Mouse (Mus musculus) forebrain, embryonic 15.5 days (tissue): ENCODE results near the gene Synm. TPM values are rescaled to one million over a fixed set of nuclear protein-coding genes. Genes with fewer than 3 reads are reported as not detected.
A peak's percentile ranks its signal among the peaks of the same experiment; 100 is the strongest.

Experiments used
- ATAC-seq: fragments of 200-750 bp; cut with Nextera tagmentation; replicated peaks from 2 replicates; pipeline ENCODE4 v1.8.0; 2017; ENCODE audit warnings: mild to moderate bottlenecking, moderate TSS enrichment, moderate library complexity
- H3K27ac ChIP-seq: fragments of 300-500 bp; sonication (generic); replicated peaks from 2 replicates; pipeline ENCODE4 v1.5.1; 2015; ENCODE audit warnings: mild to moderate bottlenecking, inconsistent platforms
- H3K27me3 ChIP-seq: fragments of 300-500 bp; sonication (generic); 2 replicates; pipeline ENCODE4 v1.6.1; 2015; ENCODE audit warnings: inconsistent platforms
- H3K36me3 ChIP-seq: fragments of 300-500 bp; sonication (generic); 2 replicates; pipeline ENCODE4 v1.6.1; 2015; ENCODE audit warnings: mild to moderate bottlenecking, inconsistent platforms
- H3K4me1 ChIP-seq: fragments of 300-500 bp; sonication (generic); 2 replicates; pipeline ENCODE4 v1.6.1; 2015; ENCODE audit warnings: inconsistent platforms
- H3K4me2 ChIP-seq: fragments of 300-500 bp; sonication (generic); replicated peaks from 2 replicates; pipeline ENCODE4 v1.6.1; 2015; ENCODE audit warnings: mild to moderate bottlenecking, inconsistent platforms
- H3K4me3 ChIP-seq: fragments of 300-500 bp; sonication (generic); 2 replicates; pipeline ENCODE4 v1.5.1; 2015; ENCODE audit warnings: mild to moderate bottlenecking, inconsistent platforms
- H3K9ac ChIP-seq: fragments of 300-500 bp; sonication (generic); replicated peaks from 2 replicates; pipeline ENCODE4 v1.6.1; 2015; ENCODE audit warnings: mild to moderate bottlenecking, inconsistent platforms
- H3K9me3 ChIP-seq: fragments of 300-500 bp; sonication (generic); 2 replicates; pipeline ENCODE4 v1.6.1; 2016; ENCODE audit warnings: inconsistent platforms
- WGBS: fragments of 180-500 bp; shearing (Covaris S2); methylation state at CpG from one replicate; pipeline ENCODE4 v1.1.7; 2015; ENCODE audit warnings: mixed read lengths; 5-methylcytosine and 5-hydroxymethylcytosine counted together
- polyA plus RNA-seq: library from polyadenylated mRNA; unstranded; fragments of >200 nt; fragmentation: Nextera tagmentation; extraction: Ambion mirVana; gene quantifications from 2 replicates; pipeline ENCODE4 v1.2.1, GENCODE M21; 2015

The Synm gene
- polyA plus RNA-seq, 1 experiment from 2014 or later, result 4.5 TPM

DNA sequence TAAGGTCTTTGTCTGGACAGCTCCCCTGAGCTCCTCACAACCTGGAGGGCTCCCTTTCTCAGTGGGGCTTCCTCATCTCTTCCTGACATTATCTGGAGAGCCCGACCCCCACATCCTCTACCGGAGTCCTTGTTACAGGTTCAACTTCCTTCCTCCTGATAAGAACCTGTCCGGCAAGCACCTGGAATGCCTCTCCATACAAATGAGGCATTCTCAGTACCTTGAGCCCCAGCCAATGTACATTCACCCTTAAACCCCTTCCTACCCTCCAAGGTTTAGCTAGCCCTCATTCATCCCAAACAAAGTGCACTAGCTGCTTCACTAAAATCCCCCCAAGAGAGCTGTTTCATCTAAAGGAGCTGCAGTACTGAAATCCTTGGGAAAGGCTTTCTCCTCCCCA lies 16.1 kb upstream of the Synm start:
- 82% methylated on average over 3 of the region's 3 CpGs for WGBS
- ATAC-seq, result no peak
- Histone ChIP-seq H3K4me3 (no peak overlapping the region), H3K4me1 (no peaks in the 10 kb centered on the region), H3K36me3 (no peaks in the 10 kb centered on the region), H3K27ac (no peak overlapping the region), H3K9ac (no peak overlapping the region), H3K27me3 (no peaks in the 10 kb centered on the region), H3K4me2 (no peak overlapping the region), H3K9me3 (no peaks in the 10 kb centered on the region)

GRCm38 (mm10) chr7:67772231-67772630 lies 12.7 kb upstream of the Synm start:
- Histone ChIP-seq H3K27me3 (no peaks in the 10 kb centered on the region), H3K27ac (no peak overlapping the region), H3K4me1 (no peaks in the 10 kb centered on the region), H3K9ac (no peak overlapping the region), H3K4me2 (no peak overlapping the region), H3K36me3 (no peaks in the 10 kb centered on the region), H3K9me3 (no peaks in the 10 kb centered on the region), H3K4me3 (no peak overlapping the region)
- WGBS, result 96% methylated on average over 9 of the region's 9 CpGs
- no peak for ATAC-seq

DNA sequence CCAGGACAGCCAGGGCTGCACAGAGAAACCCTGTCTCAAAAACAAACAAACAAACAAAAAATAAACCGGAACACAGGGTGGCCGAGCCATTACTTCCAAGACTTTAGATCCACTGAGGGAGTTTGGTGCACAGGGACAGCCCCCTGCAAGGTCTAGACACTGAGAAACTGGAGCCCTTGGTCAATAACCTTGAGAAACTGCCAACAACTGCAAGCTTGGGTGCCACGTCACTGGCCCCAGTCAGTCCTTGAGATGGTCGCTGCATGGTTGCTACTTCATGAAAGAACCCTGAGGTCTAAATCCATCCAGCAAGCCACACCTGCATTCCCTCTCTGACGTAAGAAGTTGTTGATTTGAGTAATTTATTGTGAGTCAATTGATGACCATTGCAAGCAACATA lies 9.9 kb upstream of the Synm start:
- no peak for ATAC-seq

DNA sequence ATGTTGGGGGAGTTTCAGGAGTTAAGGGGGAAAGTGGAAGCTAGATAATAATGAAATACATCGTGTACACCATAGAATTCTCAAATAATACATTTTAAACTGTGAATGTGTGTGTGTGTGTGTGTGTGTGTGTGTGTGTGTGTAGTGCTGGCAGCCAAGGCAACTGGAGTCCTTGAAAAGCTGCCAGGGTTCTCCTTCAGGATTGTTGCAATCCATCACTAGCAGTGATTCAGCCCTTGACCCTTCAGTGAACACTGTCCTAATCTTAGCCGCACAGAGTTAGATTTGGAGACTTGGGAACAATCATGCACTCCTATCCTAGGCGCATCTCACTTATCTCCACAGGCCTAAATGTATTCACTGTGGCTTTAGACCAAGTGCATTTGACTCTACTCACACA lies 8.6 kb upstream of the Synm start:
- Histone ChIP-seq H3K36me3 (no peaks in the 10 kb centered on the region), H3K27ac (no peak overlapping the region), H3K4me3 (no peak overlapping the region), H3K9me3 (no peaks in the 10 kb centered on the region), H3K4me2 (no peak overlapping the region), H3K27me3 (no peaks in the 10 kb centered on the region), H3K4me1 (no peaks in the 10 kb centered on the region), H3K9ac (no peak overlapping the region)
- 87% methylated on average over 3 of the region's 3 CpGs for whole genome bisulfite sequencing
- no peak for ATAC-seq

More for the DNA sequence above, 9.9 kb upstream of the Synm start:
- Histone ChIP-seq H3K4me1 (no peaks in the 10 kb centered on the region), H3K9me3 (no peaks in the 10 kb centered on the region), H3K36me3 (no peaks in the 10 kb centered on the region), H3K27me3 (no peaks in the 10 kb centered on the region), H3K9ac (no peak overlapping the region), H3K4me2 (no peak overlapping the region), H3K4me3 (no peak overlapping the region), H3K27ac (no peak overlapping the region)
- 91% methylated on average over 5 of the region's 5 CpGs for WGBS

- Histone ChIP-seq H3K4me2 (no peak overlapping the region), H3K4me1 (peaks cover 6% of the 10 kb centered on the region), H3K4me3 (no peak overlapping the region), H3K27ac (no peak overlapping the region), H3K9me3 (no peaks in the 10 kb centered on the region), H3K9ac (no peak overlapping the region), H3K36me3 (no peaks in the 10 kb centered on the region), H3K27me3 (0 out of 2 replicates have a peak, but pooled peaks cover 4% of the 10 kb centered on the region)
- 79% methylated on average over 3 of the region's 3 CpGs for WGBS
- no peak for ATAC-seq
These were observed 4.1 kb upstream of the Synm start for GRCm38 (mm10) chr7:67763625-67764024.

DNA sequence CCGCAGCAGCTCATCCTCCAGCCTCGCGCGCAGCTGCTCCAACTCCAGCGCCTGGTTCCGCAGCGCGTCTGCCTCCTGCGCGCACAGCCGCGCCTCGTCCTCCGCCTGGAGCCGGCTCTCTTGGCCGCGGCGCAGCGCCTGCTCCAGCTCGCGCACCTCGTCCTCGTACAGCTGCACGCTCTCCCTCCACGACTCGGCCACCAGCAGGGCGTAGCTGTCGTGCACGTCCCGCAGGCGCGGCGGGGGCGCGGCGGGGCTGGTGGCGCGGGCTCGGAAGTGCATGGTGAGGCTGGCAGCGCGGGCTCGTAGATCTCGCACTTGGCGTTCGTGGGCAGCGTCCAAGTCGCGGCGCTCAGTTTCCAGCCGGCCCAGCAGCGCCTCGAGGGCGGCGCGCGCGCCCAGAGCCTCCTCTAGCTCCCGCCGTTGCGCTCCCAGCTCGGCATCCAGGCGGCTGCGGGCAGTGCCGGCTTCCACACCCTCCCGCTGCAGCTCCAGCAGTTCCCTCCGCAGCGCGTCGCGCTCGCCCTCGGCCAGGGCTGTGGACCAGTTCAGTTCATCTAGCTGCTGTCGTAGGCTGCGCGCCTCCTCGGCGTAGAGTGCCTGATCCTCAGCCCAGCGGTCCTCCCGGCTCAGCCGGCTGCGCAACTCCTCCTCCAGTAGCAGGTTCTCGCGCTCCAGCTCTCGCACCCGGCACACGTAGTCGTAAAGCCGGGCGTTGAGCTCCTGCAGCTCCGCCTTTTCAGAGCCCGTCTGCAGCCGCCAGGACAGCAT lies 499 bp downstream of the Synm start:
- under 1% methylated on average over 92 of the region's 92 CpGs for WGBS
- peaks cover 10% of the 10 kb centered on the region for H3K4me1 ChIP-seq
- H3K27me3 ChIP-seq, result peaks cover 11% of the 10 kb centered on the region; the same call in 1 of the 2 replicates
- H3K9me3 ChIP-seq, result no peaks in the 10 kb centered on the region
- peak overlapping the region; percentile 57 for H3K4me3 ChIP-seq
- ATAC-seq, result peak; percentile 83
- no peaks in the 10 kb centered on the region for H3K36me3 ChIP-seq
- H3K4me2 ChIP-seq, result peak overlapping the region; percentile 97
- peak overlapping the region; percentile 60 for H3K9ac ChIP-seq
- H3K27ac ChIP-seq, result peak overlapping the region; percentile 75

- WGBS, result under 1% methylated on average over 19 of the region's 19 CpGs
- peak overlapping the region; percentile 75 for H3K27ac ChIP-seq
These were observed 1.1 kb downstream of the Synm start for GRCm38 (mm10) chr7:67758506-67758857.

GRCm38 (mm10) chr7:67756636-67757035 lies 2.9 kb downstream of the Synm start:
- H3K9me3 ChIP-seq, result no peaks in the 10 kb centered on the region
- no peak overlapping the region for H3K4me2 ChIP-seq
- H3K4me1 ChIP-seq, result peaks cover 10% of the 10 kb centered on the region
- H3K27me3 ChIP-seq, result peaks cover 10% of the 10 kb centered on the region; the same call in 1 of the 2 replicates
- H3K36me3 ChIP-seq, result no peaks in the 10 kb centered on the region
- no peak overlapping the region for H3K4me3 ChIP-seq
- no peak for ATAC-seq
- WGBS, result 66% methylated on average over 5 of the region's 5 CpGs
- no peak overlapping the region for H3K27ac ChIP-seq
- no peak overlapping the region for H3K9ac ChIP-seq

More at GRCm38 (mm10) chr7:67758506-67758857, 1.1 kb downstream of the Synm start:
- H3K4me1 ChIP-seq, result peaks cover 10% of the 10 kb centered on the region
- H3K9me3 ChIP-seq, result no peaks in the 10 kb centered on the region
- ATAC-seq, result no peak
- no peaks in the 10 kb centered on the region for H3K36me3 ChIP-seq
- H3K4me2 ChIP-seq, result peak overlapping the region; percentile 97
- peak overlapping the region; percentile 60 for H3K9ac ChIP-seq
- H3K4me3 ChIP-seq, result peak overlapping the region; percentile 57
- H3K27me3 ChIP-seq, result peaks cover 11% of the 10 kb centered on the region; the same call in 1 of the 2 replicates

DNA sequence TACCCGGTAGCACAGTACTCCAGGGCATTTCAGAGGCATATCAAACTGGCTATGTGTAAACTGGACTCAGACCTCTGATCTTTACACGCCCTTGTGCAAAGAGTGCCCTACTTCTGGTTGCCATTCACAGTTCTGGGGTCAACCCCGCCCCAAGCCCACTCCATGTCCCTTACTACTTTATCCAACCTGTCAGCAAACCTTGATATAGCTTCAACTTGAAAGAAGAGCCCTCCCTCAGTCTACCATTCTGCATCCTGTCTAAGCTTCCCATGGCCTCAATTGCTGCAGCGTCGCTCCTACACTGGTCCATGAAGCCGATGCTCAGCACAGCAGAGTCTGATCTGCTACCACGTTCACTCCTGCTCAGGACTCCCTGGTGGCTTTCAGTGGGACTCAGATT lies 4.2 kb downstream of the Synm start:
- H3K9ac ChIP-seq, result no peak overlapping the region
- H3K4me1 ChIP-seq, result peaks cover 10% of the 10 kb centered on the region
- no peak overlapping the region for H3K4me2 ChIP-seq
- H3K36me3 ChIP-seq, result no peaks in the 10 kb centered on the region
- no peak overlapping the region for H3K4me3 ChIP-seq
- WGBS, result 78% methylated on average over 7 of the region's 7 CpGs
- ATAC-seq, result no peak
- no peak overlapping the region for H3K27ac ChIP-seq
- peaks cover 8% of the 10 kb centered on the region; the same call in 1 of the 2 replicates for H3K27me3 ChIP-seq
- no peaks in the 10 kb centered on the region for H3K9me3 ChIP-seq

DNA sequence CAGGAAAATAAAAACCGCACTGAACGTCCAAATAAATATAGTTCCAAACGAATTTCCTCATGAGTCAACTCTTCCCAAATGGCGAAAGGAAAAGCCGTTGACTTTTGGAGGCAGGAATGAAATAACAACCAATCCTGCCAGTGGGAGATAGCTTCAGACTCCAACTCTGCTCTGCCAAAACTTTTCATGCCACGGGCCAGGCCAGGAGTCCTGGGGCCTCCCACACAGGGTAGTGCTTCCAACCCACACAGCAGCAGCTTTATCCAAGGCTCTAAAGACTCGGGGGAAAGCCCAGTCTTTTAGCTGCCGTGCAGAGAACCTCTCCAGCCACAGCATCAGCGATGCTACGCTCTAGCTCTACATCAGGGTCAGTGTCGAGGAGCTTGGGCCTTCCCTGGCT lies 4.9 kb downstream of the Synm start:
- H3K4me1 ChIP-seq, result peaks cover 7% of the 10 kb centered on the region
- no peaks in the 10 kb centered on the region for H3K36me3 ChIP-seq
- WGBS, result 74% methylated on average over 11 of the region's 11 CpGs
- peaks cover 8% of the 10 kb centered on the region; the same call in 1 of the 2 replicates for H3K27me3 ChIP-seq
- no peak for ATAC-seq
- no peak overlapping the region for H3K9ac ChIP-seq
- H3K4me3 ChIP-seq, result no peak overlapping the region
- no peaks in the 10 kb centered on the region for H3K9me3 ChIP-seq
- H3K27ac ChIP-seq, result no peak overlapping the region
- H3K4me2 ChIP-seq, result no peak overlapping the region

- Histone ChIP-seq H3K4me1 (0 out of 2 replicates have a peak, but pooled peaks cover 6% of the 10 kb centered on the region), H3K27ac (no peak overlapping the region), H3K36me3 (no peaks in the 10 kb centered on the region), H3K9me3 (no peaks in the 10 kb centered on the region), H3K4me2 (no peak overlapping the region), H3K27me3 (no peaks in the 10 kb centered on the region), H3K9ac (no peak overlapping the region), H3K4me3 (no peak overlapping the region)
- no peak for ATAC-seq
- WGBS, result 70% methylated on average over 4 of the region's 4 CpGs
These were observed 9.9 kb downstream of the Synm start for GRCm38 (mm10) chr7:67749441-67750239.

DNA sequence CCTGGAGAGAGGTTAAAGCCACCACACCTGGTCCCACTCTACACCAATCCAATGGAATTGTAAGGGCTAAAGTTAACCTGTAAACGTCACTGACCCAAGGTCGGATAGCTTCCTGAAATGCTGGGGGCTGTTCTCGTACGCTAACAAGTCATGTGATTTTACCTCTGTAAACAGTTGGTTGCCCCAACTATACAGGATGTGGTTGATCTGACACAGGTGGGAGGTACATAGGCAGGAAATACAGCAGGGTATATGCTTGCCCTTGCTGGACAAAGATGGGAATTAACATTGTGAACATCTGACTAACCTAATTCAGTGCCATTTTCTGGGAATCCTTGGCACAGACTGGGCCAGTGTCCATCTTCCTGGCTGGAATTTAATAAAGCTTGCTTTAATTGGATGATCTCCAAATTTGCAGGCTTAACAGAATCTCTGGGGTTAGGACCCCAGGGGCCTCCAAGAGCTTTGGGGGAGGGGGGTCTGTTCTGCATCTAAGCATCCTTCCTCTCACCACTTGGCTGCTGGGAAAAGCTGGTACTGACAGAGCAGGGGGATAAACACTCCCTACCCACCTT lies 11.7 kb downstream of the Synm start:
- no peak overlapping the region for H3K4me3 ChIP-seq
- H3K9me3 ChIP-seq, result no peaks in the 10 kb centered on the region
- H3K27me3 ChIP-seq, result no peaks in the 10 kb centered on the region
- WGBS, result 96% methylated on average over 4 of the region's 4 CpGs
- H3K36me3 ChIP-seq, result no peaks in the 10 kb centered on the region
- no peak for ATAC-seq
- 0 out of 2 replicates have a peak, but pooled peaks cover 6% of the 10 kb centered on the region for H3K4me1 ChIP-seq
- no peak overlapping the region for H3K9ac ChIP-seq
- no peak overlapping the region for H3K4me2 ChIP-seq
- H3K27ac ChIP-seq, result no peak overlapping the region
